Mouse (Mus musculus) left cerebral cortex, adult 11 months (tissue): ENCODE data around the gene Ppp1r14b.
"Not testable (repeated sequence)": the region's sequence is repeated elsewhere in the genome, so short reads cannot be mapped to it uniquely, and the experiment has no call there.

Experiments used
- DNase-seq: peaks from one replicate; pipeline ENCODE4 v3.0.0; 2022; ENCODE audit warnings: low spot score

Ppp1r14b gene

DNA sequence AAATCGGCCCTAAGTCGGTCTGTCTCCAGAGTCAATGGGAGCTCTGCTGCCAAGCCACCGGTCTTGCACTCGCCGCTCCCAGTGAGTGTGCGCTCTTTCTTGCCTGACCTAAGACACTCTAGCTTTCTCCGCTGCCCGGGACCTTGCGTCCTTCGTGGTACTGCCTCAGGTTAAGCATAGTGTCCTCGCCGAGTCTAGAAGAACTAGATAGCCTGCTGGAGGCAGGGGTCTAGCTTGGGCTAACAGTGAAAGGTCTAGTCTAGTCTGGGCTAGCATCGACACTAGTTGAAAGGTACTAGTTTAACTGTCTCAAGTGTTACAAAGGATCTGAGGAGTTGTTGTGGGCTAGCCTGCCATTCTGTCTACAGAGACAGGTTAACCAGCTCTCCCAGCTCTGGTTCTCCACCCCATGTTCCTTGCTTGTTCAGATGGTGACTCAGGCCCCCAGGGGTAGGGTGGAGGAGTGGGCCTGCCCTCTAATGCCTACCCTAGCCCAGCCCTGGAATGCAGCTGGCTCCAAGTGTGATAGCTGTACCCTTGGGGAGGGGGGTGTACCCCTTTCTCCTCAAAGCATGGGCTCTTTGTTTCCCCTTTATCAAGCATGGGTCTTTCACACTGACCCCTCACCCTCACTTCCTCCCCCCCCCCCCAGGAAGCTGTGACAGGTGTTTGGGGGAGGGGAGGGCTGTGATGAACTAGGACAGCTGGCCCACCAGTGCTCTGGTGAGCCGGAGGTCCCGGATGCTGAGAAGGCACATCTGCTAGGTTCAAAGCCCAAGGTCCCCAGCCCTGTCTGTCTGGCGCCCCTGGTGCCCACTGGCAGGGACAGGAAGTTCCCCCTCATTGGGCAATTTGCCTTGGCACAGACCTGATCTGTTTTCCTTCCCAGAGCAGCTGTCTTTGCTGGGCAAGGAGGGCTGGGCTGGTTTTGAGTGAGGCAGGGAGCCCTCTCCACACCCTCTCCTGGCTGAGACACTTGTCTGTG is 1.1 kb downstream of the Ppp1r14b start, which contains the start of gene Plcb3:
Gene Plcb3, minus strand, starts transcription at position 934 of the 985 bp plus-strand sequence.
- no peak for DNase-seq

DNA sequence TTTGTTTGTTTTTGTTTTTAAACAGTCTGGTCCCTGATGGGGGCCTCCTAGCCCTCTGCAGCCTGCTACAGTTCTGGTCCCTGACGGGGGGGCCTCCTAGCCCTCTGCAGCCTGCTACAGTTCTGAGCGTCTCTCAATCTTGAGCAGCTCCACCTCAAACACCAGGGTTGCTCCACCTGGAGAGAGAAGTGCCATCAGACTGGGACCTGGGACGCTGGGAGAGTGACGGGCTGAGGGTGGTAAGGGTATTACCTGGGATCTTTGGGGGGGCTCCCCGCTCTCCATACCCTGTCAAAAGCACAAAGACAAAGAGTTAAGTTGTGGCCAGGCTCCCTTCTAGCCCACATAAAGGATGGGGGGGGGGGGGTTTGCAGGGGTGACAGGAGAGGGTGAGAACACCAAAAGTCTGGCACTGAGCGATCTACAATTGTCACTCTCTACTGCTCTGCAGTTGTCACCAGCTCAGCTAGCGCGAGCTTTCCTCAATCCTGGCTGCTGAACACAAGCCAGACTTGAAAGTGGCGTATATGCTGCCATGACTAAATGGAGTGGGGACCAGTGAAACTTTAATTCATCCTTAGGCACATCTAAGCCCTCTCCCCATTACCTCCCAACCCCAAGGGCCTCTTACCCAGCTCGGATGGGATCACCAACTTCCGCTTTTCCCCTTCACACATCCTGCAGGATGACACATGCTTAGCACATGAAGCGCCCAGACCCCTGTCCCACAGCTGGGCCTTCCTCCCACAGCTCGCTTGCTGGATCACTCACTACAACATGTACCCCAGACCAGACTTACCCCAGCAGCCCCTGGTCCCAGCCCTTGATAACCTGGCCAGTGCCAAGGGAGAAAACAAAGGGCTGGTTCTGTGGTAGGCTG is 3.2 kb downstream of the Ppp1r14b start:
- no peak for DNase-seq

DNA sequence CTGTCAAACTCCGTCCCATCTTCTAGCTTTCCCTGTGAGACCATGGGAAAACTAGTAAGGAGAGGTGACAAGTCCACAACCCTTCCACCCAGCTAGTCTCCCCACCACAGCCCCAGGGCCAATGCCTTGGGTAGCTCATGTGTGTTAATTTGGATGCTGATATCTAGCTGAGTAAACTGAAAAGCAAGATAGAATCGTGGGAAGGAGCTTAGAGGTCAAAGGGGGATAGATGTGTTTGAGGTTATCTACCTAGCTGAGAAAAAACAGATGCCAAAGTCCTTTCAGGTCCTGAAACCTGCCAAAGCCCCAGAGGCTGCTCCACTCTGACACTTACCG is 3.8 kb downstream of the Ppp1r14b start:
- no peak for DNase-seq

- no peak for DNase-seq
These were observed 4.3 kb downstream of the Ppp1r14b start for GRCm38 (mm10) chr19:6979001-6979479.

GRCm38 (mm10) chr19:6979486-6980380 is 5.0 kb downstream of the Ppp1r14b start:
- DNase-seq, result peak; percentile 98

GRCm38 (mm10) chr19:6980381-6981093 is 5.8 kb downstream of the Ppp1r14b start, which contains the start of gene Fkbp2:
TSS of gene Fkbp2 (minus strand) at chr19:6980501.
- DNase-seq, result peak; percentile 98

DNA sequence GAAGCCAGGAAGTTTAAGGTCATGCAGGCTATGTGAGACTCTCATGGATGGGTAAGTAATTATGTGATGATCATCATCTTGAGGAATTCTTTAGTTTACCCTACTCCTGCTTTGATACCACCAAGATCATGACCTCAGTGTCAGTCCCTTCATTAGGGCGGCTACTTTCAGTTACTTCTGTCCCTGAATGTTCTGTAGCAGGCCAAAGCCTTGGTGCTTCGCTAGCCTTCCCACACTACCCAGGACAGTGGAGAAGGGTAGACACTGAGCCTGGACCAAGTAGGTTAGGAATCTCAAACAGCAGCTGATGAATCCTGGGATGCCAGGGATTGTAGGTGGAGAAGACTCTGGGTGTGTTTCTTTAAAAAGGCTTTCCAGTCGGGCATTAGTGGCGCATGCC is 6.7 kb downstream of the Ppp1r14b start:
- no peak for DNase-seq

GRCm38 (mm10) chr19:6983621-6984020 is 8.9 kb downstream of the Ppp1r14b start:
- no peak for DNase-seq

GRCm38 (mm10) chr19:6985300-6985699 is 10.5 kb downstream of the Ppp1r14b start:
- no peak for DNase-seq

DNA sequence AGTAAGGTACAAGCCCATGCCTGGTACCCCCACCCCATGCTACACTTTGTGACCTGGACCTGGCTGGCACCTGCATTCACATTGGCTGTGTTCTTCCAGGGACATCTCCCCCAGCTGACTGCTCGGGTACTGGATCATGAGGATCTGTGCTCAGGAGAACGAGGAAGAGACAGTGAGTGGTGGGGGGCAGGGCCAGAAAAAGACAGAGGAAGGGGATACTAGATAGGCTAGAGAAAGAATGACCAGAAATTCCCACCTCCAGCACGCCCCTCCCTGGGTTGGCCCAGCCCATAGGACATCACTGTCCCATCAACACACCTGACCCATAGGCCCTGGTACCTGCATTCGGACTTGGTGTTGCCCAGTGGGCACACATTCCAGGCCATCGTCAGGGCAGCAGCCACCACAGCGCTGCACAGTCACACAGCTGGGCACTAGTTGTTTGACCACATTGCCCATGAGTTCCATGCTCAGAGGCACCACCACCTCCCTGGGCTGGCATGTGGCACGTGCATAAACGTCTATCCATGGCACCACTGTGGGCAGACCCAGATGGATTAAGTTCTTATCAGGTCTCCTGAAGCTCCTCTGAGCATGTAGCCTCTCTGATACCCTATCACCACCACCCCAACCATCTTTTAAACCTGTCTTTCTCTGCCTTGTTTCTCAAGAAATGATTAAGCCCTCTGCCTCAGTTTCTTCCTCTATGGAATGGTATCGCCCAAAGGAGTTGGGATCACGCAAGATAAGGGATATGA is 11.4 kb downstream of the Ppp1r14b start:
- no peak for DNase-seq

- no peak for DNase-seq
These were observed 12.5 kb downstream of the Ppp1r14b start, which contains the start of gene Vegfb for GRCm38 (mm10) chr19:6987061-6987903. TSS of gene Vegfb (minus strand) at chr19:6987651.

DNA sequence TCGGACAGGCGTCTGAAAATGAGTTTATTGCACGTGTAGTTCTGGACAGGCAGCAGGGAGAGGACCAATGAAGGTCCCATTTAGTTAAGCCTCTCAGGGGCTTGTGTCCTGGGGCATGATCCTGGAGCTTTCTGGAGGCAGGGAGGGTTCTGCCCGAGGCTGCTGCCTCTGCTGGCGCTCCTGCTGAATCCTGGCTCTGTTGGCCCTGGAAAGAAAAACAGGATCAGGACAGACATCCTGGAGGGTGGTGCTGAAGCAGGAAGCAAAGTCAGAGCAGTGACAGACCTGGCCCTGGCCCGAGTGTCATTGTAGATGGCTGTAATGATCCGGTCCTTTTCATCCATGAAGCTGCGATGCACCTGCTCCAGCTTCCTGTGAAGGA is 13.1 kb downstream of the Ppp1r14b start:
- DNase-seq, result no peak

- no peak for DNase-seq
These were observed 14.5 kb downstream of the Ppp1r14b start for GRCm38 (mm10) chr19:6989251-6989650.

GRCm38 (mm10) chr19:6990712-6991111 is 15.9 kb downstream of the Ppp1r14b start:
- DNase-seq, result no peak

DNA sequence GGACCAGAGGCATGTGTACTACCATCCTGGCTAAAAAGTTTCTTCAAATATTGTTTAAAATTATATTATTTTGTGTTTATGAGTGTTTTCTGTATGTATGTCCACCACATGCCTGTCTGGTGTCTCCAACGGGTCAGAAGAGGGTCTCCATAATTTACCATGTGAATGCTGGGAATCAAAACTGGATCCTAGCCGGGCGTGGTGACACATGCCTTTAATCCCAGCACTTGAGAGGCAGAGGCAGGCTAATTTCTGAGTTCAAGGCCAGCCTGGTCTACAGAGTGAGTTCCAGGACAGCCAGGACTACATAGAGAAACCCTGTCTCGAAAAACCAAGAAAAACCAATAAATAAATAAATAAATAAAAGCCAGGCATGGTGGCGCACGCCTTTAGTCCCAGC is 16.4 kb downstream of the Ppp1r14b start:
- DNase-seq, result not testable (repeated sequence)

GRCm38 (mm10) chr19:6992011-6992858 is 17.5 kb downstream of the Ppp1r14b start, which contains the start of gene Dnajc4:
TSS of gene Dnajc4 (minus strand) at chr19:6992572.
- peak; percentile 94 for DNase-seq

DNA sequence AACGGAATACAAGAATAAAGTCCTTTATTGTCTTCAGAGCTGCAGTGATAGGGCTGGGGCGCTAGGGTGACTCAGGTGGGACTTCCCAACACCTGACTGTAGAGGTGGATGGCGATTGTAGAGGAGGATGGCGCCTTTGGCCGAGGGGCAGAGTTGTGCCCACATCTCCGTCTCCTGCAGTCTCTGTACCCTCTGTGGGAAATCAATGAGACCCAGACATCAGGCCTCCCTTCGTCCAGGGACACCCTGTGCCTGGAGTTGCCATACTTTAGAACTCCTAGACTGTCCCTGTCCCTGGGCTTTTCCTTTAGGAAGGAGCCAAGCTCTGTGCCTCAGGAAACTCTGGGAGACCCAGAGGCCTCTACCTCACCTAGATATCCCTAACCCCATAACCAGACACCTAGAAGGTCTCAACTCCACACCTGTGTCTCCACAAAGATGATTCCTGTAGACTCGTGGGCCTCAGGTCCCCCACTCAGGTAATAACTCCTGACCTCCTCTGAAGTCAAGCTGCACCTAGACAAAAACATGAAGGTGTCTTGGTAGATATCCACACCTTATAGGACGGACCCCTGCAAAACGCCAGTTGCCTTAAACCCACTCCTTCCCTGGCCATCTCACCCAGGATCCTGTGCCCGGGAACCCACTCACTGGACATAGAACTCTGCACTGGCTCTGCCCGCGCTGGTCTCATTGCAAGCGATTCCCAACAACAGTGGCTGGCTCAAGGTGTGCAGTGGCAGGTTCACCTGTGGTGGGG is 18.4 kb downstream of the Ppp1r14b start:
- no peak for DNase-seq
